Mouse (Mus musculus): Measurements from ENCODE around the gene Rhoa. TPM values are rescaled to one million over a fixed set of nuclear protein-coding genes. Genes with fewer than 3 reads are reported as not detected.

Gene Rhoa
- polyA plus RNA-seq (2014; fragmentation: Nextera tagmentation; extraction: Ambion mirVana) = 151 and 173 TPM in 2 replicates

- Histone ChIP-seq H3K27ac (ENCODE audit: low read depth, low read length) (peak within 1 kb of the TSS; percentile 98), H3K4me3 (ENCODE audit: low read depth, low read length) (peak within 1 kb of the TSS; percentile 90), H3K9ac (replicated peaks; ENCODE audit: low read depth, low read length) (peak within 1 kb of the TSS; percentile 93), H3K36me3 (ENCODE audit: control insufficient read depth, insufficient read depth, low read length) (peaks cover 21% of the 10 kb centered on the region), H3K9me3 (ENCODE audit: control insufficient read depth, low read length) (no peaks in the 10 kb centered on the region), H3K4me2 (ENCODE audit: low read depth, low read length) (peak within 1 kb of the TSS; percentile 73), H3K4me1 (ENCODE audit: control insufficient read depth, insufficient read depth, low read length) (peaks cover 28% of the 10 kb centered on the region), H3K27me3 (ENCODE audit: control insufficient read depth, insufficient read depth, low read length) (no peaks in the 10 kb centered on the region)
- WGBS = under 1% methylated on average over 81 of the region's 81 CpGs
- peak; percentile 98 for ATAC-seq (ENCODE audit: low read depth)
These were observed at the start of gene Rhoa, which contains the start of gene Tcta for GRCm38 (mm10) chr9:108305629-108306520. TSS of gene Rhoa (plus strand) at chr9:108306129. TSS of gene Tcta (minus strand) at chr9:108306160.

- Histone ChIP-seq H3K36me3 (ENCODE audit: control insufficient read depth, insufficient read depth, low read length) (no peaks in the 10 kb centered on the region), H3K4me3 (ENCODE audit: low read depth, low read length) (no peak overlapping the region), H3K4me1 (ENCODE audit: control insufficient read depth, insufficient read depth, low read length) (peaks cover 19% of the 10 kb centered on the region), H3K27me3 (ENCODE audit: control insufficient read depth, insufficient read depth, low read length) (no peaks in the 10 kb centered on the region), H3K27ac (ENCODE audit: low read depth, low read length) (no peak overlapping the region), H3K9me3 (ENCODE audit: control insufficient read depth, low read length) (no peaks in the 10 kb centered on the region), H3K4me2 (ENCODE audit: low read depth, low read length) (no peak overlapping the region), H3K9ac (replicated peaks; ENCODE audit: low read depth, low read length) (no peak overlapping the region)
- ATAC-seq (ENCODE audit: low read depth) = no peak
- 89% methylated on average over 4 of the region's 4 CpGs for WGBS
These were observed 45.4 kb upstream of the Rhoa start for GRCm38 (mm10) chr9:108260526-108260925.

- ATAC-seq (ENCODE audit: low read depth) = no peak
- Histone ChIP-seq H3K27me3 (ENCODE audit: control insufficient read depth, insufficient read depth, low read length) (no peaks in the 10 kb centered on the region), H3K9ac (replicated peaks; ENCODE audit: low read depth, low read length) (no peak overlapping the region), H3K27ac (ENCODE audit: low read depth, low read length) (no peak overlapping the region), H3K36me3 (ENCODE audit: control insufficient read depth, insufficient read depth, low read length) (no peaks in the 10 kb centered on the region), H3K9me3 (ENCODE audit: control insufficient read depth, low read length) (no peaks in the 10 kb centered on the region), H3K4me1 (ENCODE audit: control insufficient read depth, insufficient read depth, low read length) (peaks cover 19% of the 10 kb centered on the region), H3K4me2 (ENCODE audit: low read depth, low read length) (peak overlapping the region; percentile 53; the same call in 1 of the 2 replicates), H3K4me3 (ENCODE audit: low read depth, low read length) (peak overlapping the region; percentile 93; the same call in 1 of the 2 replicates)
- 74% methylated on average over 7 of the region's 7 CpGs for WGBS
These were observed 44.1 kb upstream of the Rhoa start for GRCm38 (mm10) chr9:108261865-108262264.

DNA sequence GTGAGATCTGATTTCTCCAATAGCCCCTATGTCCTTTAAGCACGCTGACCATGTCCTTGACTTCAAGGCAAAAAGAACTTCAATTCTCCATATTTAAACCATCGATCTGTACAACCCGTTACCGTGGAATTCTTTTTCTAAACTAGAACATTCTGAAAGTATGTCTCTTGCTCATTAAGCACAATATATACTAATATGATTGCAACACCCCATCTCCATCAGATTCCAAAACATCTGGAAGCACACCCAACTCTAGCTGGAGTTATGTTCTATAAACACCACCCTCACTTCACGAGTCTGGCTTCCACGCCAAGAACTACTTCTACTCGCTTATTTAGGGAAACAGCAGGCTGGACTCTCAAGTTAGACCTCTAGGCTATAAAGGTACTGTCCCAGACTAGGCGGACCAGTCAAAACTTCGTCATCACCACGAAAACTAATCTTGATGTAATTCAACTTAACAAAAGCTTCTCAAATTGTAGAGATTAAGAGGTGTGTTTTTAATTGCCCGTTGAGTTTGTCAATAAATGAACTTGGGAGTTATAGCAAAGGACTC, 43.4 kb upstream of the Rhoa start:
- Histone ChIP-seq H3K27ac (ENCODE audit: low read depth, low read length) (peak overlapping the region; percentile 87), H3K4me1 (ENCODE audit: control insufficient read depth, insufficient read depth, low read length) (peaks cover 19% of the 10 kb centered on the region), H3K4me2 (ENCODE audit: low read depth, low read length) (peak overlapping the region; percentile 53), H3K27me3 (ENCODE audit: control insufficient read depth, insufficient read depth, low read length) (no peaks in the 10 kb centered on the region), H3K9ac (replicated peaks; ENCODE audit: low read depth, low read length) (peak overlapping the region; percentile 84), H3K4me3 (ENCODE audit: low read depth, low read length) (peak overlapping the region; percentile 93), H3K9me3 (ENCODE audit: control insufficient read depth, low read length) (no peaks in the 10 kb centered on the region), H3K36me3 (ENCODE audit: control insufficient read depth, insufficient read depth, low read length) (no peaks in the 10 kb centered on the region)
- no peak for ATAC-seq (ENCODE audit: low read depth)
- WGBS = 43% methylated on average over 11 of the region's 11 CpGs

DNA sequence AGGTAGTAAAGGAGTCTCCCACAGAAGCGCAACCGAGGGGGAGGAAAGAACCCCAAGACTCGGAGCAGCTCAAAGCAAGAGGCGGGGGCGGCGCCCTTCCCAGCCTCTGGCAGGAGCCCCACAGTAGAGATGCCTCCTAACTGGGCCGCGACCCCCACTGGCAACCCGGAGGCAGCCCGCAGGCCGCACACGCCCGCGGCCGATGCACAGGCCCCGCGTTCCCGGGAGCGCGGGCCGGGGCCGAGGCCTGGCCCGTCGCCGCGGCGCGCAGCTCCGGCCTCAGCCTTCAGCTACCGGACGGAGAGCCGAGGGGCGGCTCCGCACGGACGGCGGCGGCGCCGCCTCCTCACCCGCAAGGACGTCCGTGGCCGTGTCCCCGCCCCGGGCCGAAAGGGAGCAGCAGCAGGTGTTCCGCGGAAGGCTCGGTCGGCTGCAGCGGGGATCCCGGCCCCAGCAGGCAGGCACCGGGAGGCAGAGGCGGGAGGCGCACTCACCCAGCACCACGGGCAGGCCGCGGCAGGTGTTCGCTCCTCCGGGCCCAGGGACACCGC, 42.7 kb upstream of the Rhoa start:
- ATAC-seq (ENCODE audit: low read depth) = peak; percentile 58
- Histone ChIP-seq H3K9ac (replicated peaks; ENCODE audit: low read depth, low read length) (peak overlapping the region; percentile 84), H3K27ac (ENCODE audit: low read depth, low read length) (peak overlapping the region; percentile 87), H3K36me3 (ENCODE audit: control insufficient read depth, insufficient read depth, low read length) (no peaks in the 10 kb centered on the region), H3K4me1 (ENCODE audit: control insufficient read depth, insufficient read depth, low read length) (peaks cover 19% of the 10 kb centered on the region), H3K27me3 (ENCODE audit: control insufficient read depth, insufficient read depth, low read length) (no peaks in the 10 kb centered on the region), H3K9me3 (ENCODE audit: control insufficient read depth, low read length) (no peaks in the 10 kb centered on the region), H3K4me2 (ENCODE audit: low read depth, low read length) (peak overlapping the region; percentile 53), H3K4me3 (ENCODE audit: low read depth, low read length) (peak overlapping the region; percentile 93)
- WGBS = under 1% methylated on average over 51 of the region's 62 CpGs

DNA sequence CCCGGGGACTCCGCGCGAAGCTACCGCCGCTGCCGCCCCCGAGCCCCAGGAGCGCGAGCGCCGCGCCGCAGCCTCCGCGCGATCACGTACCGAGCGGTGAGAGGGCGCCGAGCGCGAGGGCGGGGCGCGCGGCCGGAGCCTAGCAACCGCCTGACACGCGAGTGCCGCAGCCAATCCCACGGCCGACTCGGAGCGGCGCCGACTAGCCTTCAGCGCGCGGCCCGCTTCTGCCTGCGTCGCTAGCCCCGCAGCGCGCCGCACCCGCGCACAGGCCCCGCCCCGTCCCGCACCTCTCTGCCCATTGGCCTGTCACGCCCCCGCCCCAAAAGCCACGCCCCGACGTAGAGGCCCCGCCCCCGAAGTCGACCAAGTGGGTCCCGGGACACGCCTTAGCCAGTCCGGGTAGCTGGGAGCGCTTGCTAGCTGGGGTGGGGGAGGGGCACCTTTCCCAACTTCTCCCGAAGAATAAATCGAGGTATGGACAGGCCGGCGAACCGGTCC, 42.2 kb upstream of the Rhoa start, which contains the start of gene Dag1:
Gene Dag1 (minus strand): TSS at position 269 of the 501 bp plus-strand sequence.
- peak; percentile 99 for ATAC-seq (ENCODE audit: low read depth)
- Histone ChIP-seq H3K36me3 (ENCODE audit: control insufficient read depth, insufficient read depth, low read length) (no peaks in the 10 kb centered on the region), H3K4me1 (ENCODE audit: control insufficient read depth, insufficient read depth, low read length) (peaks cover 19% of the 10 kb centered on the region), H3K4me2 (ENCODE audit: low read depth, low read length) (peak within 1 kb of the TSS; percentile 53), H3K9me3 (ENCODE audit: control insufficient read depth, low read length) (no peaks in the 10 kb centered on the region), H3K27me3 (ENCODE audit: control insufficient read depth, insufficient read depth, low read length) (no peaks in the 10 kb centered on the region), H3K27ac (ENCODE audit: low read depth, low read length) (peak within 1 kb of the TSS; percentile 87), H3K4me3 (ENCODE audit: low read depth, low read length) (peak within 1 kb of the TSS; percentile 93), H3K9ac (replicated peaks; ENCODE audit: low read depth, low read length) (peak within 1 kb of the TSS; percentile 84)
- under 1% methylated on average over 50 of the region's 71 CpGs for WGBS

DNA sequence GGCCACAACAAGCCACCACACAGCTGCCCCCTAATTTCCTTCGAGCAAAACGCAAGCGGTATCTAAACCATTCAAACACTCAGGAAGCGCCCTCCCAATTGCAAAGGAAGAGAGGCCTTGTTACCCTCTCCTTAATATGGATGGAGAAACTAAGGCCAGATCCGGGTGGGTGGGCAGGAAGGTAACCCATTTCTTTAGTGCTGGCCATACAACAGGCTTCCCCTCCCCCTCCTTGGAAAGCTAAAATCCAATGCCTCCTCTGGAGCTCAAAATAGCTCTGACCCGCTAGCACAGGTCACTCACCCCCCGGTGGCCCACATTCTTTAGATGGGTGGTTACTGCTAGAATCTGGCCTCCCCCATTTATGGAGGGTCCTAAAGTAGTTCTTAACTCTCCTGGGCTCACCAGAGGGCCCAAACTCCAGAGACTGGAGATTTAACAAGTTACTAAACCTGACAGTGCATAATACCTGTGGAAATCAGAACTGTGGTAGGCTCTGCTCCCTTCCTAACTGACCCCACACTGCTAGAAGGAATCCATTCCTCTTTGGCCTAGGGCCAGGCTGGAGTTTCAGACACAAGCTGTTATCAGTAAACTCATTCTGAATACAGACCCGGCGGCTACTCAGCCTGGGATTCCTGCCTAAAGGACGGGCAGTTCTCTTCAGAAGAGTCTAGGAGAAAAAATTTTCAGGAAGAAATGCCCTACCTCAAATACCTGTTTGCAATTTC, 41.6 kb upstream of the Rhoa start:
- no peak; the same call in 1 of the 2 replicates for ATAC-seq (ENCODE audit: low read depth)

GRCm38 (mm10) chr9:108266261-108266935, 39.5 kb upstream of the Rhoa start:
- H3K4me3 ChIP-seq (ENCODE audit: low read depth, low read length) = no peak overlapping the region
- H3K9ac ChIP-seq (replicated peaks; ENCODE audit: low read depth, low read length) = no peak overlapping the region
- whole genome bisulfite sequencing = 76% methylated on average over 10 of the region's 10 CpGs

More for the DNA sequence above, 41.6 kb upstream of the Rhoa start:
- Histone ChIP-seq H3K9ac (replicated peaks; ENCODE audit: low read depth, low read length) (peak overlapping the region; percentile 48; the same call in 1 of the 2 replicates), H3K36me3 (ENCODE audit: control insufficient read depth, insufficient read depth, low read length) (no peaks in the 10 kb centered on the region), H3K4me1 (ENCODE audit: control insufficient read depth, insufficient read depth, low read length) (peaks cover 19% of the 10 kb centered on the region), H3K9me3 (ENCODE audit: control insufficient read depth, low read length) (no peaks in the 10 kb centered on the region), H3K4me2 (ENCODE audit: low read depth, low read length) (peak overlapping the region; percentile 53), H3K27ac (ENCODE audit: low read depth, low read length) (peak overlapping the region; percentile 72), H3K4me3 (ENCODE audit: low read depth, low read length) (peak overlapping the region; percentile 93), H3K27me3 (ENCODE audit: control insufficient read depth, insufficient read depth, low read length) (no peaks in the 10 kb centered on the region)
- WGBS = 11% methylated on average over 10 of the region's 10 CpGs

More at GRCm38 (mm10) chr9:108266261-108266935, 39.5 kb upstream of the Rhoa start:
- Histone ChIP-seq H3K27ac (ENCODE audit: low read depth, low read length) (no peak overlapping the region), H3K4me2 (ENCODE audit: low read depth, low read length) (no peak overlapping the region), H3K9me3 (ENCODE audit: control insufficient read depth, low read length) (no peaks in the 10 kb centered on the region), H3K36me3 (ENCODE audit: control insufficient read depth, insufficient read depth, low read length) (no peaks in the 10 kb centered on the region), H3K4me1 (ENCODE audit: control insufficient read depth, insufficient read depth, low read length) (peaks cover 19% of the 10 kb centered on the region), H3K27me3 (ENCODE audit: control insufficient read depth, insufficient read depth, low read length) (no peaks in the 10 kb centered on the region)
- no peak for ATAC-seq (ENCODE audit: low read depth)

Data from neural tube, embryonic 14.5 days (tissue).